Mouse (Mus musculus) small intestine, adult 2 months (tissue): ENCODE data around the gene Tead3.

Experiments used
- CTCF ChIP-seq: fragments of 200-500 bp; IDR thresholded peaks from 2 replicates; pipeline ENCODE4 v1.5.1; 2012; ENCODE audit warnings: low read depth, mild to moderate bottlenecking, control low read depth, inconsistent platforms, low read length, moderate library complexity, mixed read lengths; ENCODE audit not compliant: insufficient replicate concordance, insufficient read length; ENCODE audit errors: extremely low read depth
- POLR2A ChIP-seq: fragments of 200-500 bp; IDR thresholded peaks from 2 replicates; pipeline ENCODE4 v1.6.1; 2012; ENCODE audit warnings: low read depth, mild to moderate bottlenecking, control low read depth, inconsistent platforms, low read length, moderate library complexity

- TF ChIP-seq POLR2A = no peak
- no peak for TF ChIP-seq CTCF
Observed at GRCm38 (mm10) chr17:28344050-28344607, 6.5 kb downstream of the Tead3 start.
